Mouse (Mus musculus): ENCODE data around the gene Cnksr2.

Cnksr2 gene

DNA sequence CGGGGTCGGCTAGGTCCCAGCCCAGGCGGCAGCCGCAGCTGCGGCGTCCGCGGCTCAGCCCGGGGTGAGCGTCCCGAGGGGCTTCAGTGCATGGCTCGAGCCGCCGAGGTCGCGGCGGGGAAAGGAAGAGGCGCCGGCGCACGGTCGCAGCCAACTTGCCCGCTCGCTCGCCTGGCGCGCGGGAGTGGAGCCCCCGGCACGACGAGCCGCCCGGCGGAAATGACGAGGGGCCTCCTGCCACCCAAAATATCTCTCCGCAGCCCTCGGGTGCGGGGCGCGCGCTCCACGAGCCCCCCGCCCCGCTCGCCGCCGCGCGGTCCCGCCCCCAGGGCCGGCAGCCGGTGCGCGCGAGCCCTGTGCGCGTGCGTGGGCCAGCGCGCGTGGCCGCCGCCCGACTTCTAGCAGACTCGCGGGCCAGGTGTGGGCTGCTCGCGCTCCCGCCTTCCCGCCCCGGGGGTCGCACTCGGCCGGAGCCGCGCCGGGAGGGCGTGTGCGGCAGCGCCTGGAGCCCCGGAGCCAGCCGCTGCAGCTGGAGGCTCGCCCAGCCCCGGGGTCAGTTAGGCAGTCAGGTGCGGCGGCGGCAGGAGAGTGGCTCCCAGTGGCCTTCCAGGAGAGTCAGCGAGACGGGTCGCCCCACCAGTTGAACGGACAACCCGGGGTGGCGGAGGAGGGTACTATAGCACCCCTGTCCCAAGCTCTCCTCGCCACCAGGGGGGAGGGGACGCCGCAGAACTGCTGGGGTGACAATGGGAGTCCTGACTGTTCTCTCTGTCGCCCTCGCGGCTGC, at the start of gene Cnksr2:
Gene Cnksr2 (minus strand): TSS at position 238 of the 787 bp plus-strand sequence.
- peak; percentile 65 for DNase-seq

DNA sequence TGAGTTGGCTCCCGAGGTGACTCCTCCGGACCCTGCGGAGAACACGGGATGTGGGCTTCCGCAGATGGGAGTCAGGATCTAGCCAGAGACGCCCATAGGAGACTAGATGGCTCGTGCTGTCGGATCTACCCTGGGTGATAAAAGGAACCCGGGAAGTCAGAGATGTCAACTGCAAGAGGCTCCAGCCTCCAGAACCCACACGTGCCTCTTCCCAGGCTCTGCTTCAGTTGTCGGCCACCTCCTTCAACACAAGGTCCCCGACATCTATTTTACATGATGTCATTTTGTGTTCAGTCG, 698 bp upstream of the Cnksr2 start:
- no peak for DNase-seq

- peak; percentile 65 for DNase-seq
Observed at GRCm38 (mm10) chrX:158042255-158043056, 638 bp downstream of the Cnksr2 start.

DNA sequence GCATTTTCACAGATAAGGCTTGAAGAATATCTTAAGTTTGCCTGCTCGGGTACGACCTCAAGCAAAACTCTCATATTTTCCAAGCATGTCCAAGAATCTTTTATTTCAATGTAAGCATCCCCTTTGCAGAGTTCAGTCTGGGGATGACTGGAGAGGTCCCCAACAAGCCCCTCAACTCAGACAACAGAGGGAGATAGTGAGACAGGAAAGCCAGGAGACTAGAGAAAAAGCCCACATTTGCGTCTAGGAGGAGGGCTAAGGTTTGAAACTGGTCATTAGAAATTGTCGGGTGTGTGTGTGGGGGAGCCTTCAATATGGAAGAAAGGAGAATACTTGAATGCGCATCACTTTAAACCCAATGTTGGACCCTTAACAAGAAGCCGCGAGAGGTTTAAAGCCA, 1.4 kb downstream of the Cnksr2 start:
- peak; percentile 43 for DNase-seq

DNA sequence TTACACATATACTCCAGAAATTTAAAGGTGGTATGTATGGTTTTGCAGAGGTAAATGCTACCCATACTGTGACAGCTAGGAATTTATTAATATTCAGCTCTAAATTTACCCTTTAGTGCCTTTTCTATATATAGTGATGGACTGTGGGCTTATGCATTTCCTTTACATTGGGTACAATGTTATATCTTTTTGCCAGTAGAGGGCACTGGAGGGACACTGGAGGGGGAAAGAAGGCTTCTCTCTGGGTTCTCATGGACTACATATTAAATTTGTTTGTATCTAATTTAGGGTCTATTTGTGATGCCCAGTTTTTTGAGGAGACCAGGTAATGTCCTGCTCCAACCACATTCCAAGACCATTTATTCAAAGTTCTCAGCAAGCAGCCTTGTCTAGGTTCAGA, 91.4 kb downstream of the Cnksr2 start:
- DNase-seq = peak; percentile 34

DNA sequence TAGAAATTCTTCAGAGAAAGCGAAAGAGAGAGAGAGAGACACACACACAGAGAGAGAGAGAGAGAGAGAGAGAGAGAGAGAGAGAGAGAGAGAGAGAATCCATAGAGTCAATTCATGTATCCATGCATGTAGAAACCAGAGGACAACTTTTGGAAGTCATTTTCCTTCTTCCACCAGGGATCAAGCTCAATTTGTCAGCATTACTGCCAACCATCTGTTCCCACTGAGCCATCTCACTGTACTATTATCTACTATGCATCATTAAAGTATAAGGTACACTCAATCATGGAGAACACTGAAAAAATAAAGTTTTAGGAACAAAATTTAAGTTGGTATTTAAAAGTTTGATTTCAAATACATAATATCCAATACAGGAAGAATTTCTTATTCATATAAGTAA, 93.8 kb downstream of the Cnksr2 start:
- no peak for DNase-seq

- no peak for DNase-seq
Observed at GRCm38 (mm10) chrX:157945121-157945520, 98.0 kb downstream of the Cnksr2 start.

DNA sequence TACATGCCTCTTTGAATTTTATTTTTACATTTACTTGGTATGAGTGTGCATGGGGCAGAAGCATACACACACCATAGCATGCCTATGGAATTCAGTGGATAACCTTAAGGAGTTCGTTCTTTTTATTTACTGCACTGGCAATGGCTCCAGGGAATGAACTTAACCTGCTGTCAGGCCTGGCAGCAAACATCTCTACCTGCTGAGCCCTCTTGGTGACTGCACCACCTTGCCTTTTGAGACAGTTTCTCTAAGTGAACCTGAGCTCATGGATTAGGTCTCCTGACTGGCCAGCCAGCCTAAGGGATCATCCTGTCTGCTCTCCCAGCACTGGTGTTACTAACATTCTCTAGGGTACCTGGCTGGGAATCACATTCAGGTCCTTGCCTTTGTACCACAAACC, 106.5 kb downstream of the Cnksr2 start:
- no peak for DNase-seq

- DNase-seq = no peak
Observed at GRCm38 (mm10) chrX:157920093-157920492, 123.0 kb downstream of the Cnksr2 start.

DNA sequence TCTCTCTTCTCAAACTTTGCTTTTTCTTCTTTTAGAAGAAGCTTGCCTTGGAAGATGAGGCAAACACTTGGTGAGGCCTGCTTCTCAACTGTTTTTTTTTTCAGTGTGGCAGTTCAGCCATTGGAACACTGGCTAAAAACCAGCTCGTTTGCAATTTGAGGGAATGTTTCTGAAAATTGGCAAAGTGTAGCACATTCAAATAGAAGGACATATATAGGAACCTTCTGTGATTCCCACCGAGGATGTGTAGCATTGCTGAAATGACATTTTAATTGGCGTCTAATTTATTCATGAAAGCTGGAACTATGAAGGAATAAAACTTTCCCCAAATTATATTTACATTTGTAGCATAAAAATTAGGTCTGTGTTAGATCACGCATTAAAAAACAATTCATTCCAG, 213.1 kb downstream of the Cnksr2 start:
- DNase-seq = no peak

GRCm38 (mm10) chrX:157818921-157819260, 224.2 kb downstream of the Cnksr2 start:
- DNase-seq = no peak

DNA sequence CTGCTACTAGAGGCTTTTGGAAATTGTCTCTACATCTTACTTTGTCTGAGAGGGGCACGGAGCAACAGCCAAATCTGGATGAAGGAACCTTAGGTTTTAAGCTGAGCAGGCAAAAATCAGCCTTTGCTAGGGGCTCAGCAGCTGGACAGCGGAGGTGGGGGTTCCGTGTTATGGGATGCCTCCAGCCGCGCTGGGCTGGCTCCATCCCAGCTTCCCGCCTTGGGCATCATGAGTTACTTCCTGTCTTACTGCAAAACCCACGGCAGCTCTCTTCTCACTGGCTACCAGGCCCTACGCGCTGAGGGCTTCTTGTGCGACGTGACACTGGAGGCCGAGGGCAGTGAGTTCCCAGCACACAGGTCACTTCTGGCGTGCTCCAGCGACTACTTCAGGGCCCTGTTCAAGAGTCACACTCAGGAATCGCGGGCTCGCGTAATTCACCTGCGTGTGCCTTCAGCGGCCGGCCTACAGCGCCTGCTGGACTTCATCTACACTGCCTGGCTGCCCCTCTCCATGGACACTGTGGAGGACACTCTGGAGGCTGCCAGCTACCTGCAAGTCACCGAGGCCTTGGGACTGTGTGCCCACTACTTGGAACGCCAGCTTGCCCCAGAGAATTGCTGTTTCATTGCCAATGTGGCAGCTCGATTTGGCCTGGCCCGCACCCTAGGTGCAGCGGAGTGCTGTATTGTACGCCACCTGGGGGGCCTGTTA, 224.7 kb downstream of the Cnksr2 start, which contains the start of gene Klhl34:
Gene Klhl34 (plus strand): TSS at position 229 of the 714 bp plus-strand sequence.
- peak; percentile 54 for DNase-seq

- peak; percentile 72 for DNase-seq
Observed at GRCm38 (mm10) chrX:157817571-157818206, 225.4 kb downstream of the Cnksr2 start.

DNA sequence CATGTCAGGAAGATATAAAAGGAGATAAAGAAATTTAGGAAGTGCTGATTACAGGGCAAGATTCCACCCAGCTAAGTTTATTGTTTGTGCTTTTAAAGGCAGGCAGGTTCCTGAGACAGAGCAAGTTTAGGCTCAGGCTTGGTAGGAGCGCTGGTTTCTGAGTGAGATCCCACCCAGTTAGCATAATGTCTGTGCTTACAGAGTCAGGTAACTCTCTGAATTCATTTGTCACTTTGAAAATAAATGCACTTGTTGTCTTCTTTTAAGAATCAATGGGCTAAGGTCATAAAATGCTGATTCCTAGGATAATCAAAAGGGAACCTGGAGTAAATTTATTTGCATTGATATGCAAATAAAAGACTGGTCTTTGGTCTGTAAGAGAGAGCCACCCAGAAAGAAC, 233.4 kb downstream of the Cnksr2 start:
- DNase-seq = no peak

DNA sequence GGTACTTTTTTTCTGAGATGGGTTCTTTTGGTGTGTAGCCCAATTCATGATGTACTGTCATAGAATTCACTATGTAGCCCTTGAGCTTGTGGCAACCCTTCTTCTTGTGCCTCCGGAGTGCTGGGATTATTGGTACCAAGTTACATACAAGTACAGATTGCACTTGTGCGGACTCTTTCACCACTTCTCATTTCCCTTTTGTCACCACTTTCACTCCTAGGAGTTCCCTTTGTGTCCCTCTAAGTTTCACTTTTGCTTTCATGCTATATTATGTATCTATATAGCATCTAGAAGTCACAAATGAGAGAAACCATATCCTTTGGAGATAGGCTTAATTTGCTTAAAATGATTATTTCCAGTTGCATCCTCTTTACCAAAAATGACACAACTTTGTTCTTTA, 241.4 kb downstream of the Cnksr2 start:
- DNase-seq = no peak
